Mouse (Mus musculus): ENCODE data around the gene Hdgfl3. TPM values are rescaled to one million over a fixed set of nuclear protein-coding genes. Genes with fewer than 3 reads are reported as not detected.

The Hdgfl3 gene
- polyA plus RNA-seq (2015; fragmentation: Nextera tagmentation; extraction: Ambion mirVana): 57.0 and 59.0 TPM in 2 replicates

DNA sequence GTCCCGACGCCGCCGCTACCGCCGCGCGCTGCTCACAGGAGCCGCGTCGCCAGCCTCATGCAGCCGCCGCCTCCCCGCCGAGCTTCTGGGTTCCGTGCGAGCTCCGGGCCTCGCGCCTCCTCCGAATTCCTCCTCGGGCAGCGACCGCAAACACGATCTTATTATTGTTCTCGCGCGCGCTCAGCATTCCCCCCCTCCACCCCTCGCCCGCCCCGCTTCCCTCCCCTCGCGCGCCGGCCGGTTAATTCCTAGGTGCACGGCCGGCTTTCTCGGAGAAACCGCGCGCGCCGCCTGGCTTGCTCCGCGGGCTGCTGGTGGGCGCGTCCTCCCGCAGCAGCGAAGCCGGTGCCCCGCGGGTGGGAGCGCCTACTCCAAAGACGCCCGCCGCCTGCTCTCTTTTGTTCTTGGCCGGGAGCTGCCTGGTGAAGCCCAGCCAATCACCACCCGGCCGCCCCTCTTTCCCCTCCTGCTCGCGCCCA is at the start of gene Hdgfl3:
Hdgfl3 (minus strand) TSS at position 207 of the 479 bp plus-strand sequence.
- H3K27me3 ChIP-seq: no peaks in the 10 kb centered on the region
- H3K9me3 ChIP-seq: no peaks in the 10 kb centered on the region
- peak within 1 kb of the TSS; percentile 98 for H3K4me3 ChIP-seq
- H3K4me2 ChIP-seq: peak within 1 kb of the TSS; percentile 67
- peaks cover 40% of the 10 kb centered on the region for H3K4me1 ChIP-seq (replicated peaks)
- H3K27ac ChIP-seq (replicated peaks): peak within 1 kb of the TSS; percentile 89
- peak within 1 kb of the TSS; percentile 98 for H3K9ac ChIP-seq
- under 1% methylated on average over 57 of the region's 63 CpGs for WGBS
- peak; percentile 91 for ATAC-seq (ENCODE audit: low FRiP score, low read depth)
- no peaks in the 10 kb centered on the region for H3K36me3 ChIP-seq

DNA sequence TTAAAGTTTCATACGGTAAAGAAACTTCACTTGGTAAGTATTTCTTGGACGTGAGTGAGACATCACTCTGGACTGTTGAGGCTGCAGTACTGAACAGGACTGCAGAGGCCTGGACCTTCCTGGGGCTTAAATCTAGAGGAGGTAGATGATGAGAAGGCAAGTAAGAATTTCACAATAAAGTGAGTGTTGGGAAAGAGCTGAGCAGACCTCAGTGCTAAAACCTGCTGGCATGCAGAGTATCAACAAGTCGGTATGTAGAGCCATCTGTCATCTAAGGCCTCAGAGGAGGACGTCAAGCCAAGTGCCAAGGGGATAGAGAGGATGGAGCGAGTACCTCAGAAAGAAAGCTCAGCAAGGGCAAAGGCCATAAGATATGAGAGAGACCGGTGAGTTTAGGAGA is 49.4 kb upstream of the Hdgfl3 start:
- WGBS: 87% methylated on average over 6 of the region's 6 CpGs
- H3K9me3 ChIP-seq: no peaks in the 10 kb centered on the region
- no peak overlapping the region for H3K4me3 ChIP-seq
- peaks cover 2% of the 10 kb centered on the region for H3K27me3 ChIP-seq
- H3K4me1 ChIP-seq (replicated peaks): no peaks in the 10 kb centered on the region
- no peaks in the 10 kb centered on the region for H3K36me3 ChIP-seq
- no peak overlapping the region for H3K4me2 ChIP-seq
- H3K9ac ChIP-seq: no peak overlapping the region
- H3K27ac ChIP-seq (replicated peaks): no peak overlapping the region
- ATAC-seq (ENCODE audit: low FRiP score, low read depth): no peak

DNA sequence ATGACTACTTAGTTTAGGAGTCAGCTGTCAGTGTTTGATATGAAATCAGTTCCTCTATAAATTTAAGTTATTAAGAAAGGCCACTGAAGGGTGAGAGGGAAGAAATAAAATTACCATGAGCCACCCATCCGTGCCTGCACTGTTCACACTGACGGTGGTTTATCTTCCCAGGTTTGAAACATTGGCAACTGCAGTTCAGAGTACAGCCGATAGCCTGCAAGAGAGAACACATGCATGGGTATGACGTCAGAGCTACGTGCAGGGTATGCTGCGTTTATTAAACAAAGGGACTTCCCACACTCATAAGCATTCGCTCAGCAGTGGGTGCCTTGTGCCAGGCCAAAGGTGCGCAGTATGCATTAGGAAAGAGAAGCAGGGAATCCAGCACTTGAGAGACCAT is 44.0 kb upstream of the Hdgfl3 start:
- Histone ChIP-seq H3K27ac (replicated peaks) (no peak overlapping the region), H3K9me3 (no peaks in the 10 kb centered on the region), H3K27me3 (no peaks in the 10 kb centered on the region), H3K4me2 (no peak overlapping the region), H3K9ac (no peak overlapping the region), H3K36me3 (no peaks in the 10 kb centered on the region), H3K4me1 (replicated peaks) (no peaks in the 10 kb centered on the region), H3K4me3 (no peak overlapping the region)
- 65% methylated on average over 8 of the region's 8 CpGs for WGBS
- no peak for ATAC-seq (ENCODE audit: low FRiP score, low read depth)

DNA sequence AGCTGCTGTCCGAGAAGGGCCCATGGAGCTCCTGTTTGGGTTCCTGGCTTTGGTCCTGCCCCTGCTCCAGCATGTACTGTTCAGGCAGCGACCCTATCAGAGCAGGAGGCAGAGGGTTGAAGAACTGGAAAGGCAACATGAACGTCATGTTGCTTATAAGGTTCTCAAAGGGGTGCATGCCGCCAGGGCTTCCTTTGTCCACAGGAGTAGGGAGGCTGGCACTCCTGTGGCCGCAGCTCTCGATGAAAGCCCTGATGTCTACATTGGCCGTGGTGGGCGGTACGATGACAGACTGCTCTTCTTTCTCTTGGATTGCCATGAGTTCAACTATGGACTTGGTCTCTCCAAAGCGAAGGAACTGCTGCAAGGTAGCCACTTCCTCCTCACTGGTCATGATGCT is 40.3 kb upstream of the Hdgfl3 start:
- Histone ChIP-seq H3K4me3 (no peak overlapping the region), H3K9ac (no peak overlapping the region), H3K9me3 (no peaks in the 10 kb centered on the region), H3K36me3 (no peaks in the 10 kb centered on the region), H3K27me3 (no peaks in the 10 kb centered on the region), H3K4me2 (no peak overlapping the region), H3K27ac (replicated peaks) (no peak overlapping the region), H3K4me1 (replicated peaks) (no peaks in the 10 kb centered on the region)
- ATAC-seq (ENCODE audit: low FRiP score, low read depth): no peak
- WGBS: 93% methylated on average over 10 of the region's 10 CpGs

DNA sequence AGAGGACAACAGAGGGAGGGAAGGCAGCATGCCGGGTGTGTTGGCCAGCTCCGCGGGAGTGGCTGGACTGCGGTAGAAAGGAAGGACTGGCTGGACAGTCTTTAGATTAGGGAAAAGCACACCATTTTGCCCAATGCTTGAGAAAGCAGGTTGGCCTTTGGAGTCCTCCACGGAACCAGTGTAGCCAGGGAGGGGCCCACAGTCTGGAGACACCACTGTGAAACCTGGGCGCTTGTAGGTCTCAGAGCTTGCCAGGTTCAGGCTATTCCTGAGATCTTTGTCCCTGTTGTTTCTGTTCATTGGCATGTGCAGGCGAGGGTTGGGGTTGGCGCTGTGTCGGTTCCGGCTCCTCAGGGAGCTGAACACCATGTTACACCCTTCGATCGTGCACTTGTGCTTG is 39.7 kb upstream of the Hdgfl3 start:
- H3K27ac ChIP-seq (replicated peaks): no peak overlapping the region
- no peak for ATAC-seq (ENCODE audit: low FRiP score, low read depth)
- no peaks in the 10 kb centered on the region for H3K9me3 ChIP-seq
- H3K4me1 ChIP-seq (replicated peaks): no peaks in the 10 kb centered on the region
- H3K4me3 ChIP-seq: no peak overlapping the region
- H3K4me2 ChIP-seq: no peak overlapping the region
- no peaks in the 10 kb centered on the region for H3K27me3 ChIP-seq
- WGBS: 97% methylated on average over 12 of the region's 12 CpGs
- H3K9ac ChIP-seq: no peak overlapping the region
- H3K36me3 ChIP-seq: no peaks in the 10 kb centered on the region

DNA sequence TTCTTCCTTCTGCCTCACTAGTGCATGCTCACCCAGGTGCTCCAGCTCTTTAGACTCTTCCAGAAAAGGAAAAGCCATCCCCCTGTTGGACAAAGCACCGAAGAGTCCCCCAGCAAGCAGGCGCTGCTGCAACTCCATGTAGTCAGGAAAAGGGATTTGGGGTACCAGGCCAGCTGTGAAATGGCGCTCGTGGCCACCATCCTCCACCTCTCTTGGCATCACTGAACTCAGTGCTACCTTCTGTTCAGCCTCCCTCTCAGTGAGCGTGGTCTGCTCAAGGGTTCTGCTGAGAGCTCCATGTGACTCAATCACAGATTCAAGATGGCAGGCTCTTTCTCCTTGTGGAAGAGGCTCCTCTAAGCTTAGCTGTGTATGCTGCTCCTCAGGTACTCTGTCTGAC is 39.1 kb upstream of the Hdgfl3 start:
- Histone ChIP-seq H3K4me3 (no peak overlapping the region), H3K9me3 (no peaks in the 10 kb centered on the region), H3K4me1 (replicated peaks) (no peaks in the 10 kb centered on the region), H3K36me3 (no peaks in the 10 kb centered on the region), H3K9ac (no peak overlapping the region), H3K27me3 (no peaks in the 10 kb centered on the region), H3K4me2 (no peak overlapping the region), H3K27ac (replicated peaks) (no peak overlapping the region)
- WGBS: 92% methylated on average over 5 of the region's 5 CpGs
- no peak for ATAC-seq (ENCODE audit: low FRiP score, low read depth)

DNA sequence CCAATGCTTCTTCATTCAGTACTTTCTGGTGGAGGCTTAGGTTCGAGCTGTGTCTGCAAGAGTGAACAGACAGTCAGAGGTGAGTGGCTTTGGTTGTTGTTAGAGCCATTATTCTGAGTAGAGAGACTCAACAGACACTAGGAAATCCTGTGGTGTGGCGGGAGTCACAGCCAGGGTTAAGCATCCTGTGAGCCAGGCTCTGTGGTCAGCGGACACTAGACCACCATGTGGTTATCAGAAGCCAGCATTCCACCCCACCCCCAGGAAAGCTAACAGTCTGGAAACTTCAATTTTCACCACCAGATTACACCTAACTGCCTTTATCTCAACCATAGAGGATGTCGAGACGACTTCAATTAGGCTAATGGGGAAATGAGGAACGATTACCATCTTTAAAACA is 34.7 kb upstream of the Hdgfl3 start:
- no peaks in the 10 kb centered on the region for H3K36me3 ChIP-seq
- H3K4me3 ChIP-seq: no peak overlapping the region
- no peak overlapping the region for H3K9ac ChIP-seq
- H3K4me1 ChIP-seq (replicated peaks): no peaks in the 10 kb centered on the region
- no peaks in the 10 kb centered on the region for H3K27me3 ChIP-seq
- whole genome bisulfite sequencing: 85% methylated on average over 6 of the region's 6 CpGs
- H3K4me2 ChIP-seq: no peak overlapping the region
- no peak for ATAC-seq (ENCODE audit: low FRiP score, low read depth)
- H3K9me3 ChIP-seq: no peaks in the 10 kb centered on the region
- no peak overlapping the region for H3K27ac ChIP-seq (replicated peaks)

DNA sequence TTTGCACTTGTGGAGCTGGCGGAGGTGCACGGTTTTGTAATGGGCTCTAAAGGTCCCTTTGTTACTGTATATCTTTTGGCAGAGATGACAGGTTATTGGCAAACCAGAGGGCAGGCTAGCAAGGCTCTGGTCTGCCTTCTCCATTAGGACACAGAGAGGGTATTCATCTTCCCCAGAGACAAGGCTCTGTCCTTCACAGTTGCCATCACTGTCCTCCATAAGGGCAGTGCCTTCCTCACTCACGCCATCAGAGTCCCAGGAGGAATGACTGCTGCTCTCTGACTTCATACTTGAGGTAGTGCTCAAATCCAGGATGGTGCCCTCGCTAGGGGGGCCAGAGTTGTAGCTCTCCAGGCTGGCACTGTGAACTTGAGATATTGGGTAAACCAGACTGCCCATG is 34.2 kb upstream of the Hdgfl3 start:
- Histone ChIP-seq H3K9ac (no peak overlapping the region), H3K27ac (replicated peaks) (no peak overlapping the region), H3K4me1 (replicated peaks) (no peaks in the 10 kb centered on the region), H3K4me3 (no peak overlapping the region), H3K27me3 (no peaks in the 10 kb centered on the region), H3K36me3 (no peaks in the 10 kb centered on the region), H3K9me3 (no peaks in the 10 kb centered on the region), H3K4me2 (no peak overlapping the region)
- 84% methylated on average over 4 of the region's 4 CpGs for WGBS
- no peak for ATAC-seq (ENCODE audit: low FRiP score, low read depth)

DNA sequence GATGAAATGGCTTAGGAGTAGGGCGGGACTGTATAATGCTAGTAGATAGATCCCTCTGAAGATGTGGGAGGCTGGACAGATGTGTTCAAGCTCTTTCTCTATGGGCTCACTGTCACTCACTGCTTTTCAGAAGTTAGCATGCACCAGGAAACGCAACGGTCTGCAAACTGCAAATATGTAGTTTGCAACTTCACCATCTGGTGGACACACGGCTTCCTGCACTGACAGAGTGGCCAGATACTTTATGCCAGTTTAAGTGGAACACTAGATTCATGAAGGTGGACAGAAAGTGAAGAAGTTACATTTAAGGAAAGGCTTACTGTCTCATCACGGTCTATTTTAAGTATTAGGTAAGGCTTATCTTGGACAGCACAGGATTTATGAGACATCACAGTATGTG is 31.9 kb upstream of the Hdgfl3 start:
- no peak overlapping the region for H3K27ac ChIP-seq (replicated peaks)
- H3K4me3 ChIP-seq: no peak overlapping the region
- H3K9ac ChIP-seq: no peak overlapping the region
- ATAC-seq (ENCODE audit: low FRiP score, low read depth): no peak
- no peaks in the 10 kb centered on the region for H3K27me3 ChIP-seq
- no peaks in the 10 kb centered on the region for H3K9me3 ChIP-seq
- no peaks in the 10 kb centered on the region for H3K36me3 ChIP-seq
- H3K4me2 ChIP-seq: no peak overlapping the region
- no peaks in the 10 kb centered on the region for H3K4me1 ChIP-seq (replicated peaks)
- 84% methylated on average over 5 of the region's 5 CpGs for WGBS

DNA sequence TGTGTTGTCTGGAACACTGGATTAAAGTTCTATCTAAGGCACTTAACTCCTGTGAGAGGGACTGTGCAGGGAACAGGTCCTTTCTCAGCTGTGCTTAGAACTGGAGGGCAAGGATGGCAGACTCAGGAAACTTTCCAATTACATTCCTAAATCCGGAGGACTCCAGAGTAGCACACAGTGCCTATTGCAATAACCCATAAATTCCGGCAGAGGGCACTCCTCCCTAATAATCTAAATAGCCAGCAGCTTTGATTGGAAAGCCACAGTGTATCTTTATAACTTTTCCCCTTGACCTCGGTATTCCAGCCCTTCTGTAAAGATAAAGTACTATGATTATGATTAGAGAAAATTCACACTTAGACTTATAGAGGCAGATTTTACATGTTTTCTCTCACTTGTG is 25.4 kb upstream of the Hdgfl3 start:
- no peaks in the 10 kb centered on the region for H3K36me3 ChIP-seq
- 6% methylated on average over 3 of the region's 3 CpGs for WGBS
- no peak overlapping the region for H3K4me2 ChIP-seq
- no peaks in the 10 kb centered on the region for H3K4me1 ChIP-seq (replicated peaks)
- H3K4me3 ChIP-seq: no peak overlapping the region
- H3K27me3 ChIP-seq: no peaks in the 10 kb centered on the region
- ATAC-seq (ENCODE audit: low FRiP score, low read depth): no peak
- no peaks in the 10 kb centered on the region for H3K9me3 ChIP-seq
- H3K27ac ChIP-seq (replicated peaks): no peak overlapping the region
- no peak overlapping the region for H3K9ac ChIP-seq

DNA sequence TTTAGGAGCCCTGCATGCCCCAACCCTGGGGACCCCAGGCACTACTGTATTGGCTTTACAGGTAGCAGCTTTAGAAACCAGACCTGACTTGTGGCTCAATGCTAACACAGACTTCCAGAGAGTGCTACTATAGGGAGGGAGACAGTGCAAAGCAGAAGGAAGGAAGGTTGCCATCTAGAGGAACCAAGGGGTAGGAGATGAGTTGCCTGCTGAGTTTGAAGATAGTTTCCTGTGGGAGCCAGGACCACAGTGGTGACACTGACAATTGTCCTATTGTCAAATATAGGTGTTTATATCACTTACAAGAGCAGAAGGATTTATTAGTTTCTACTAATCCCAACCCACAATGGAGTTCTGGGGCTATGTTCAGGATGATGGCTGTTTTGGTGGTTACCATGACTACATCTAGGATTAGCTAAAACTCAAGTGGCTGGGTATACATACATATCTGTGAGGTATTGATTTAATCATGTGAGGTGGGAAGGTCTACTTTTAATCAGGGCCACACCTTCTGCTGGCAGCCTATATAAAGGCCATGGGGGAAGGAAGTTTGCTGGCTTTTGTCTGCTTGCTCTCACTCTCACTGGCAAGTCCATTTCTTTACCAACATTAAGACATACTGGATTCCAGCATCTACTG is 20.1 kb upstream of the Hdgfl3 start:
- H3K36me3 ChIP-seq: no peaks in the 10 kb centered on the region
- H3K9me3 ChIP-seq: no peaks in the 10 kb centered on the region
- H3K4me1 ChIP-seq (replicated peaks): no peaks in the 10 kb centered on the region
- H3K4me2 ChIP-seq: no peak overlapping the region
- H3K9ac ChIP-seq: no peak overlapping the region
- no peak overlapping the region for H3K4me3 ChIP-seq
- peak; percentile 68; the same call in 1 of the 2 replicates for ATAC-seq (ENCODE audit: low FRiP score, low read depth)
- H3K27ac ChIP-seq (replicated peaks): no peak overlapping the region
- H3K27me3 ChIP-seq: no peaks in the 10 kb centered on the region

DNA sequence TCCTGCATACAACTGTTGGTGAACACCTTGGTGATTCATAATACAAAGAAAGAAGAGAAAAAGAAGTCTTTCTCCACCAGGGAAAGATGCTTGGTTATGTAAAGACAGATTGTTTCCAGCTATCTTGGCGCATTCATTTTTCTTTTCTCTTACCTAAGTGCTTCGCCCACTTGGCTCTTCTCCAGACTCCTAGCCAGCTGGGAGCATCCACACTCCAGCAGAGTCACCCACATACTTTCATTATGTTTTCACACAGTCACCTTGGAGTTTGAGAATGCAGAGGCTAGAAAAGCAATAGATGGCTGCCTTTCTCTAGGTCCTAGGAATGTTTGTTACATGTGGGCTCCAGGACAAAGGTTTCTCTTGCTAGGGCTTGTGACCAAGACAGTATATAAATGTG is 16.2 kb upstream of the Hdgfl3 start:
- WGBS: 65% methylated on average over 2 of the region's 2 CpGs
- Histone ChIP-seq H3K27me3 (no peaks in the 10 kb centered on the region), H3K27ac (replicated peaks) (no peak overlapping the region), H3K4me3 (no peak overlapping the region), H3K36me3 (no peaks in the 10 kb centered on the region), H3K9me3 (no peaks in the 10 kb centered on the region), H3K4me2 (no peak overlapping the region), H3K4me1 (replicated peaks) (no peaks in the 10 kb centered on the region), H3K9ac (no peak overlapping the region)
- no peak for ATAC-seq (ENCODE audit: low FRiP score, low read depth)

DNA sequence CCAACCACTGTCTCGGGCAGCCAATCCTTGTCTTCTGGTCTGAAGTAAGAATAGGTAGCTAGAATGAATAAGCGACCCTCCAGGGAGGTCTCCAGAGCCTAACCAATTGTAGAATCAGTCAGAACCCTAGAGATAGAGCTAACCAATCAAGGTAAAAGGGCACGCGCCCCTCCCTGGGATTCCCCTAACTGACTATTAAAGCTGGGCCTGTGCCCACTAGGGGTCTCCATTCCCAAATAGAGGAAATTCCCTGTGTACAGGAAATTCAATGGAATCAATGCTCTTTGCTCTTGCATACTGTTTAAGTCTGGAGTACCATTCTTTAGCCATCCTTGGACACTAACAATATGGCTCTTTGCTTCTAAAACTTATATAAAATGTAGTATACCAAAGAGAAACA is 11.1 kb upstream of the Hdgfl3 start:
- 22% methylated on average over 4 of the region's 4 CpGs for WGBS
- no peak for ATAC-seq (ENCODE audit: low FRiP score, low read depth)
- no peak overlapping the region for H3K4me3 ChIP-seq
- no peaks in the 10 kb centered on the region for H3K4me1 ChIP-seq (replicated peaks)
- no peak overlapping the region for H3K4me2 ChIP-seq
- H3K36me3 ChIP-seq: no peaks in the 10 kb centered on the region
- H3K27me3 ChIP-seq: no peaks in the 10 kb centered on the region
- H3K9me3 ChIP-seq: no peaks in the 10 kb centered on the region
- no peak overlapping the region for H3K27ac ChIP-seq (replicated peaks)
- no peak overlapping the region for H3K9ac ChIP-seq

Data from hindbrain, embryonic 15.5 days (tissue).